Mouse (Mus musculus) bone marrow, adult 2 months (tissue): Measurements from ENCODE around the gene Cntn5.

ENCODE experiments used
- CTCF ChIP-seq: fragments of 200-500 bp; IDR thresholded peaks from 2 replicates; pipeline ENCODE4 v1.5.1; 2011; ENCODE audit warnings: low read length, control low read depth; ENCODE audit not compliant: control insufficient read depth, insufficient read depth
- POLR2A ChIP-seq: fragments of 200-500 bp; IDR thresholded peaks from 2 replicates; pipeline ENCODE4 v1.6.1; 2011; ENCODE audit warnings: low read depth, mild to moderate bottlenecking, control low read depth, low read length, borderline replicate concordance; ENCODE audit not compliant: control insufficient read depth

DNA sequence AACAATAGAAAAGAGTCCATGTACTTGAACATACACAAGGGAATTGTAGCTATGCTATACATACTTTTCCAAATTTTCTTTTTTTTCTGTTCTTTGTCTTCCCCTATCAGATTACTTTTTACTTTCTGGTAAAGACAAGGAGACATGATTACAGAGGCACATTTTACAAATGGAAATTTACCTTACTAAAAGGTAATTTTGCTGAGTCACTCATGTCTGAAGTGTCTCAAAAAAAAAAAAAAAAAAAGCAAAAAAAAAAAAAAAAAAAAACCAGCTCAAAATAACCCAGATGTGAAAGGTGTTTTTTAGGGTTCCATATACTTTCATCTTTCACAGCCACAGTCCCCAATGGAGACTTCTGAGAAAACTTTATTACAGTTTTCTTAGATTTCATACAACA is 492.5 kb downstream of the Cntn5 start:
- no peak for TF ChIP-seq CTCF
- no peak for TF ChIP-seq POLR2A
